Mouse (Mus musculus): ENCODE measurements around the gene Pmp22. TPM values are rescaled to one million over a fixed set of nuclear protein-coding genes. Genes with fewer than 3 reads are reported as not detected.
A peak's percentile ranks its signal among the peaks of the same experiment; 100 is the strongest.

Gene Pmp22
- polyA plus RNA-seq, 1 experiment, result 21.8 TPM

DNA sequence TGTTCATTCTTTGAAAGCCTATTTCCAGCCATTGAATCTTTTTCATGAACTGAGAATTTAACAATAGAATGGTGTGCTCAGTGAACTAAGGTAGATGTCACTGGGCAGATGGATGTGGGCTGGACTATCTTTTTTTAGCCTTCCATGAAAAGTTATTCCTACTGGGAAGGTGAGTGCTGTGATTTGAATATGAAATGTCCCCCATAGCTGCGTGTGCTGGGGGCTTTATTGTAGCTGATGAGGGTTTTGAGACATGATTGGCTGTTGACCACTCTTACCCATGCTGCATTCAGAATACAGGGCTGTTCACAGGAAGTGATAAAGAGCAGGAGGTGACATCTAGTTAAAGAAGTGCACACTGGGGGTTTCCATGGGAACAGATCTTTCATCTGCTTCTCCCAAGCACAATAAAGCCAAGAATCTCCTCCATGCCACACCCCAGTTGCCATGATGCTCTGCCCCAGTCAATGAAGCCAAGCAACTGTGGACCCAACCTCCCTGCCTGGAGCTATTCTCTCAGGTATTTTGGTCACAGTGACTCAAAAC is 19.5 kb upstream of the Pmp22 start:
- peak; percentile 24 for DNase-seq (ENCODE audit: low read depth)
- no peak for TF ChIP-seq CTCF (IDR thresholded peaks at IDR 0.05; ENCODE audit: borderline replicate concordance, extremely low read depth, insufficient read depth, insufficient read length)
- TF ChIP-seq POLR2A (IDR thresholded peaks at IDR 0.05; ENCODE audit: borderline replicate concordance, extremely low read depth, insufficient read depth, insufficient read length, poor library complexity, severe bottlenecking), result no peak

GRCm38 (mm10) chr11:63110329-63110728 is 18.5 kb upstream of the Pmp22 start:
- no peak for DNase-seq (ENCODE audit: low read depth)
- TF ChIP-seq POLR2A (IDR thresholded peaks at IDR 0.05; ENCODE audit: borderline replicate concordance, extremely low read depth, insufficient read depth, insufficient read length, poor library complexity, severe bottlenecking) (no peak), CTCF (IDR thresholded peaks at IDR 0.05; ENCODE audit: borderline replicate concordance, extremely low read depth, insufficient read depth, insufficient read length) (no peak)

- no peak for TF ChIP-seq POLR2A (IDR thresholded peaks at IDR 0.05; ENCODE audit: borderline replicate concordance, extremely low read depth, insufficient read depth, insufficient read length, poor library complexity, severe bottlenecking)
- no peak for TF ChIP-seq CTCF (IDR thresholded peaks at IDR 0.05; ENCODE audit: borderline replicate concordance, extremely low read depth, insufficient read depth, insufficient read length)
- no peak for DNase-seq (ENCODE audit: low read depth)
Measured at GRCm38 (mm10) chr11:63114807-63115641, 13.8 kb upstream of the Pmp22 start.

DNA sequence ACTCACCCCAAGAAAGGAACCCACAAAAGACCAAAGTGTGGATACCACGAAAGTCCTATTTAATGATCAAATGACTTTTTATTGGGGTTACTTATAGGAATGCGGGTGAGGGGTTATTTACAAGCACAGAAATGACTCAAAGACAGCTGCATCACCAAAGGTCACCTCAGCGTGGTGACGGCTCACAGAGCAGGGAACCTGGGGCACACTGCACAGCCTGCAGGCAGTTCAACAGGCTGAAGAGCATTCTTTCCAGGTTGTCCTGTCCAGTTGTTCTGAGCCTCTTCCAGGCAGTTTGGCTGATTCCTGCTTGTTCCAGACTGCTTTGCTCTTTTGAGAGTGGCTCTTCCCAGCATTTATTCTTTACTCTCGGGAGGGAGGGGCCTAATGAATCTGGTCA is 12.1 kb upstream of the Pmp22 start:
- TF ChIP-seq CTCF (IDR thresholded peaks at IDR 0.05; ENCODE audit: borderline replicate concordance, extremely low read depth, insufficient read depth, insufficient read length) (no peak), POLR2A (IDR thresholded peaks at IDR 0.05; ENCODE audit: borderline replicate concordance, extremely low read depth, insufficient read depth, insufficient read length, poor library complexity, severe bottlenecking) (no peak)
- DNase-seq (ENCODE audit: low read depth), result no peak

- no peak for DNase-seq (ENCODE audit: low read depth)
- TF ChIP-seq CTCF (IDR thresholded peaks at IDR 0.05; ENCODE audit: borderline replicate concordance, extremely low read depth, insufficient read depth, insufficient read length) (no peak), POLR2A (IDR thresholded peaks at IDR 0.05; ENCODE audit: borderline replicate concordance, extremely low read depth, insufficient read depth, insufficient read length, poor library complexity, severe bottlenecking) (no peak)
Measured at GRCm38 (mm10) chr11:63117266-63117665, 11.5 kb upstream of the Pmp22 start.

DNA sequence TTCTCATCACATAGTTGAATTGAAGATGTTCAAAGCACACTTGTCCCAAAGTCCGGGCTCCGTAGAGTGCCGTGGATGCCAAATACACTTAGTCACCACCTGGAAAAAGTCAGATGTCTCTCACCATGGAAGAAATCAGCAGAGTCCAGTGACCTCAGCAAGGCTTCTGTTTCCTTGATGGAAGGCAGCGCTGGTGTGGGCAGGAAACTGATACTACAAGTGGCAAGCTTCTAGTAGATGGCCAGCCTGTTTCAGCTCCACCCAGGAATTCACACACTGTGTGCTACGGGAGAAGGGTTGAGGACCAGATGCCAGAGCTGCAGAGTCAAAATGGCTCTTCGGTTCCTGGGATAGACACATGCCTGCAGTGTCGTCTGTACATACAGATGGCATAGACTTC is 9.0 kb upstream of the Pmp22 start:
- DNase-seq (ENCODE audit: low read depth), result no peak
- TF ChIP-seq CTCF (IDR thresholded peaks at IDR 0.05; ENCODE audit: borderline replicate concordance, extremely low read depth, insufficient read depth, insufficient read length) (no peak), POLR2A (IDR thresholded peaks at IDR 0.05; ENCODE audit: borderline replicate concordance, extremely low read depth, insufficient read depth, insufficient read length, poor library complexity, severe bottlenecking) (no peak)

- TF ChIP-seq CTCF (IDR thresholded peaks at IDR 0.05; ENCODE audit: borderline replicate concordance, extremely low read depth, insufficient read depth, insufficient read length) (no peak), POLR2A (IDR thresholded peaks at IDR 0.05; ENCODE audit: borderline replicate concordance, extremely low read depth, insufficient read depth, insufficient read length, poor library complexity, severe bottlenecking) (no peak)
- DNase-seq (ENCODE audit: low read depth), result no peak
Measured at GRCm38 (mm10) chr11:63122249-63122648, 6.5 kb upstream of the Pmp22 start.

- no peak for DNase-seq (ENCODE audit: low read depth)
- TF ChIP-seq CTCF (IDR thresholded peaks at IDR 0.05; ENCODE audit: borderline replicate concordance, extremely low read depth, insufficient read depth, insufficient read length), result no peak
- no peak for TF ChIP-seq POLR2A (IDR thresholded peaks at IDR 0.05; ENCODE audit: borderline replicate concordance, extremely low read depth, insufficient read depth, insufficient read length, poor library complexity, severe bottlenecking)
Measured at GRCm38 (mm10) chr11:63122776-63123350, 5.9 kb upstream of the Pmp22 start.

DNA sequence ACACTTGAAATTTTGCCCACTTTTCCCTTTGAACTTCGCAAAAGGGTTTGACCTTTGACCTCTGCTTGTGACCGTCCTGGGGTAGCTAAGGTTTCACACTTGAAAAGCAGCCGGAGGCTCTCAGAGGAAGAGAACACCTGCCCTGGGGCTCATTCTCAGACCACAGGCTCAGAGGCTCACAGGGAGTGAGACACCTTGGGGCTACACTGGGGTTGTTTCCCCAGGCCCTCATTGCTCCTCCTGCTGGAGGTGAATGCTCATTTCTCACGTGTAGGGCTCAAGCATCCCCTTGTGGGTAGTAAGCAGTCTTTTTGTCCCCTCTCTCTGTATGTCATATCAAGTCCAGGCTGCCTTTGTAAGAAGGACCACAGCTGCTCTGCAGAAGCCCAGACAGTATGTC is 4.5 kb upstream of the Pmp22 start:
- 0 out of 2 replicates have a peak, but pooled peaks have one; percentile 8 for TF ChIP-seq CTCF (IDR thresholded peaks at IDR 0.05; ENCODE audit: borderline replicate concordance, extremely low read depth, insufficient read depth, insufficient read length)
- no peak for TF ChIP-seq POLR2A (IDR thresholded peaks at IDR 0.05; ENCODE audit: borderline replicate concordance, extremely low read depth, insufficient read depth, insufficient read length, poor library complexity, severe bottlenecking)
- DNase-seq (ENCODE audit: low read depth), result no peak

DNA sequence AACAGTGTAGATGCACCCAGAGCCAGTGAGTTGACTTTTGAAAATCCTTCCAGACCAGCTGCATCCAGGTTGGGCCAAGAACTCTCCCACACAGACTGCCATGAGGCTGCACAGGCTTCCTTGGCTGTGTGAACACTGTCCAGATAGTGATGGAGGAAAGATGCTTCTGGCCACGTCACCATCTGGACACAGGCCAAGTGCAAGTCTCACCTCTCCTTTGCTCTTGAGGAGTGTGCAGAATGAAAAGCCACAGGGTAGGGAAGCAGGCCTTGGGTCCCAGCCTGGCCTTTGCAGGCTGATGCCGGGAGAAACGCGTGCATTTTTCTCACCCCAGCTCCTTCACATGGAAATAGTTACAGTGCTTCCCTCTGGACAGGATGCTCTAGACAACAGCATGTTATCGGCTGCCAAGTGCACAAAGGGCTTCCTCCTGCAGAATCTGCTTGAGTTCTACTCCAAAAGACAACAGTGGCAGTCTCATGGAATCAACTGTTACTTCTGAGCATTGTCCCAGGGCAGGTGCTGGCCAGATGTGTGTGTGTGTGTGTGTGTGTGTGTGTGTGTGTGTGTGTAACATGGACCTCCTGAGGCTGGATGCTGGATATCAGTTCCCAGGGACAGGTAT is 2.8 kb upstream of the Pmp22 start:
- no peak for TF ChIP-seq CTCF (IDR thresholded peaks at IDR 0.05; ENCODE audit: borderline replicate concordance, extremely low read depth, insufficient read depth, insufficient read length)
- TF ChIP-seq POLR2A (IDR thresholded peaks at IDR 0.05; ENCODE audit: borderline replicate concordance, extremely low read depth, insufficient read depth, insufficient read length, poor library complexity, severe bottlenecking), result no peak
- no peak for DNase-seq (ENCODE audit: low read depth)

GRCm38 (mm10) chr11:63126976-63127375 is 1.8 kb upstream of the Pmp22 start:
- DNase-seq (ENCODE audit: low read depth), result no peak
- TF ChIP-seq POLR2A (IDR thresholded peaks at IDR 0.05; ENCODE audit: borderline replicate concordance, extremely low read depth, insufficient read depth, insufficient read length, poor library complexity, severe bottlenecking), result no peak
- TF ChIP-seq CTCF (IDR thresholded peaks at IDR 0.05; ENCODE audit: borderline replicate concordance, extremely low read depth, insufficient read depth, insufficient read length), result no peak
